Mouse (Mus musculus) embryonic fibroblast, embryonic 13.5 days (primary cell): ENCODE data around the gene Ptgr1. TPM values are rescaled to one million over a fixed set of nuclear protein-coding genes. Genes with fewer than 3 reads are reported as not detected.

ENCODE experiments used
- H3K27ac ChIP-seq: 2 replicates; pipeline ENCODE4 v1.5.1; 2012; ENCODE audit warnings: low read length, control low read depth, inconsistent platforms; ENCODE audit not compliant: insufficient read depth
- H3K4me1 ChIP-seq: 2 replicates; pipeline ENCODE4 v1.6.1; 2011; ENCODE audit warnings: low read length; ENCODE audit not compliant: control insufficient read depth, insufficient read depth
- H3K4me3 ChIP-seq: 2 replicates; pipeline ENCODE4 v1.5.1; 2011; ENCODE audit warnings: mild to moderate bottlenecking, control low read depth, low read length; ENCODE audit not compliant: insufficient read depth
- CTCF ChIP-seq: IDR thresholded peaks from 2 replicates; pipeline ENCODE4 v1.5.1; 2011; ENCODE audit warnings: mild to moderate bottlenecking, control low read depth, low read length, moderate library complexity, borderline replicate concordance; ENCODE audit not compliant: insufficient read depth
- POLR2A ChIP-seq: IDR thresholded peaks from 2 replicates; pipeline ENCODE4 v1.6.1; 2011; ENCODE audit warnings: low read depth, mild to moderate bottlenecking, control low read depth, low read length, moderate library complexity
- polyA plus RNA-seq: library from polyadenylated mRNA; stranded (reverse); fragments of >200 nt; gene quantifications from 2 replicates; pipeline ENCODE4 v1.2.4, GENCODE M21; 2011; ENCODE audit warnings: low read depth; ENCODE audit not compliant: missing spikeins, insufficient read length

Gene Ptgr1
- 21.6 and 27.7 TPM in 2 replicates for polyA plus RNA-seq

DNA sequence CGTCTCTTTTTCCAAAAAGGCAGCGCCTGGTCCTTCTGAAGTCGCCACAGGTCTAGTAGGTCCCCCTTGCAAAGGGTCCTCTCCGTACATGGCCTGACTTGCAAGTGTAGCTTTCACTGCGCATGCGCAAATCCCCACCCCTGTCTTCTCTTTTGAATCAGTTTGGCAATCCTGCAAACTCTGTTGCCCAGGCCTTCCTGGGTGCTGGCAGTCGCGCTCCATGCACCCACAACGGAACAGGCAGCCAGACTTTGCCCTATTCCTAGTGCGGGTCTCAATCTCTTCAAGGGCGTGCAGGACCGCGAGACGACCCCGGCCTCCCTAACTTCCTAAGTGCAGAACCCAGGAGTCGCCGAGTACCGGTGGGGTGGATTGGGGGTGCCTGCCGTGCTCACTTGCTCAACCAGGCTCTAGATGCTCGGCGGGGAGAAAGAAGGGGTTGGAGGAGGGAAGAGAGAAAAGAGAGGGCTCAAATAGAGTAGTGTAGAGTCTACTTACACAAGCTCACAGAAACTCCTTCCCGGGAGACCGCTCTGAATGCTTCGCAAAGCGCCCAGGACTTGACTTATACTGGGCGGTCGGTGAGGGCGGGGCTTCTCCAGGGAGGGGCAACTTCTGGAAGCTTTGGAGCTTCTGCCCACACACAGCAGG, at the start of gene Ptgr1:
Gene Ptgr1 (minus strand): TSS at position 580 of the 651 bp plus-strand sequence.
- TF ChIP-seq POLR2A (peak; percentile 78), CTCF (no peak)
- no peak within 1 kb of the TSS for H3K27ac ChIP-seq
- no peaks in the 10 kb centered on the region for H3K4me1 ChIP-seq
- H3K4me3 ChIP-seq: peak within 1 kb of the TSS; percentile 73

DNA sequence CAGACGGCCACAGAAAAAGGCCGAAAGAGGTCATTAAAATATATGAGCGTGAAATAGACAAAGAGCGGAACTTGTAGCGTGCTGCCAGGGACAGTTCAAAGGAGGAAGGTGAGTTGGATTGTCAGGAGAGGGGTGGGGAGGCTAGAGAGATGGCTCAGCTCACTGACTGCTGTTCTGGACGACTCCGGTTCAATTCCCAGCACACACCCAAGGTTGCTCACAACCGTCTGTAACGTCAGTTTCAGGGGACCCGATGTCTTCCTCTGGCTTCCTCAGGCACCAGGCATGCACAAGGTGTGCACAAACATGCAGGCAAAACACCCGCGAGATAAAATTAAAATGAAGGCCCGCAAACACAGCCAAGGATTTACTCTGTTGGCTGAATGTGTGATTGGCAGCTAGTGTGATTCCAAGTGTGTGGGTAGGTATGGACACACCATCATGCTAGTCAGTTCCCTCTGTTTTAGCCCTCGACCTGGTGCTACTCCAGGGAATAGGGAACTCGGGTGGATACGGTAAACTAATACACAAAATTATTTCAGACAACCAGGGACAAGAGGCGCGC, 48.9 kb upstream of the Ptgr1 start:
- Histone ChIP-seq H3K27ac (no peak overlapping the region), H3K4me3 (peak overlapping the region; percentile 60), H3K4me1 (no peaks in the 10 kb centered on the region)
- TF ChIP-seq POLR2A (no peak), CTCF (no peak)

DNA sequence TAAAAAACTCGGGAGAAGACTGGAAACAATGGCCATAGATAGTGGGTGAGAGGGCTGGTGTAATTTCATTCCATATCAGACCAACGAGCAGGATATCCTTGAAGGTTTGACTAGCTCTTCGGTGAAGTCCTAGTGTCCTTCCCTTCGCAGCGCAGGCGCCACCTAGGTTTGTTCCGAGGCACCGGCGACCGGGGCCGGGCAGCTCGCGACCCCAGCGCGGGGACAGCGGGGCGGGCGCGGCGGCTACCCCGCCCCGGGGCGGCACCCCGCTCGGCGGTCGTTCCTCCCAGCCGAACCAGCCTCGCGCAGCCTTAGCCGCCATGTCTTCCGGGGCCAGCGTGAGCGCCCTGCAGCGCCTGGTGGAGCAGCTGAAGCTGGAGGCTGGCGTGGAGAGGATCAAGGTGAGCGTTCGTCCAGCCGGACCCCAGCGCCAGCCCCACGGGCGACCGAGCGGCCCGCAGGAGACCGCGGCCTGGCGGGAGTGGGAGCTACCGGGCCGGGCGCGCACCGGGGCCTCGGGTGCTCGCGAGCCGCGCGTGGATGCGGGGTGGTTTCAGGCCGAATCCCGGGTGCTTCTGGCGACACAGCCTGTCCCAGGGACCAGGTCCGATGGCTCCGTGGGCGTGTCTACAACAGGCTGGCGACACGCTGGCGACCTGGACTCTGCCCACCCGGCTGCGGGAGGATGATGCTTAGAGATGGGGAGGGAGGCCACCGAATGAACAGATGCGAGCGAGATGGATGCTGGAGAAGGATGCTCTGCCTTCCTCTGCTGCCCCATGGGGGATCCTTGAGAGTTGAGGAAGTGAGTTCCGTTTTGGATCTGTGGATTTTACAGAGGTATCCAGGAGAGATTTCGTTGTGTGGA, 48.2 kb upstream of the Ptgr1 start, which contains the start of gene Gng10:
Gene Gng10 (plus strand): TSS at position 171 of the 868 bp plus-strand sequence.
- peak within 1 kb of the TSS; percentile 60 for H3K4me3 ChIP-seq
- no peaks in the 10 kb centered on the region for H3K4me1 ChIP-seq
- peak within 1 kb of the TSS; percentile 28; the same call in 1 of the 2 replicates for H3K27ac ChIP-seq
- TF ChIP-seq CTCF (no peak), POLR2A (peak; percentile 81)

DNA sequence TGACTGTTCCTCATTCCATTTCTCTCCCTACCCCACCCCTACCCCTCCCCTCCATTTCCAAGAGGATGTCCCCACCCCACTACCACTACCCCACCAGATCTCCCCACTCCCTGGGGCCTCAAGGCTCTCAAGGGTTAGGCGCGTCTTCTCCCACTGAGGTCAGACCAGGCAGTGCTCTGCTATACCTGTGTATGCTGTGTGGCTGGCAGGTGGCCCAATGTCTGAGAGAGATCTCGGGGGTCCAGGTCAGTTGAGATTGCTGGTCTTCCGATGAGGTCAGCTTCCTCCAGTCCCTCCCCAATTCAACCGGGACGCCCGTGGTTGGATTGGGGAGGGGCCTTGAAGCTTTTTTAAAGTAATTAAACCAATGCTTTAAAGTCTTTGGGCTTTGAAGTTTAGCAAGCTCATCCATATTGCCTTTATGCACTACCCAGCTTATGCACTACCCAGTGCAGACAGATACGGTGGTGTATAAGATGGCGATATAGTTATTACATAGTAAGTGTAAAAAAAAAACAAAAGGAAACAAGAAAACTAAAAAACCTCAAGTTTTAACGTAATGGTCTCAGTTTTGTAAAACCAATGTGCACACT, 47.5 kb upstream of the Ptgr1 start:
- Histone ChIP-seq H3K4me1 (no peaks in the 10 kb centered on the region), H3K27ac (no peak overlapping the region), H3K4me3 (peak overlapping the region; percentile 60)
- no peak for TF ChIP-seq CTCF
- no peak for TF ChIP-seq POLR2A

DNA sequence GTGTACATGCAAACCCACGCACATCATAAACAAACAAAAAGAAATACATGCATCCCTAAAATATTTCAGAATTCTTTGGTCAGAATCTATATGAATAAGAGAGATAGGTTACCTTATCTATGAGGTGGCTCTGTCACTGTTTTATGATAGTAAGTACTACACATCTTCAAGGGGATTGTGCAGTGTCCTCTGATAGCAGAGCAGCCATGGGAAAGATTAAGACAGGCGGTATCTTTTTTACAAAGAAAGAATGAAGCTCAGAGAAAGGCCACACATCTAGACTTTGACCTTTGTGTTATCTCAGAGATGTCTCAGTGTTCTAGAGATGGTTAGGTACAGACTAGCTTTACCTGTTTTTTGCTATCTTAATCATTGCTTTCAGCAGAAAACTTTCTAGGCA, 30.0 kb upstream of the Ptgr1 start:
- Histone ChIP-seq H3K27ac (no peak overlapping the region), H3K4me1 (no peaks in the 10 kb centered on the region), H3K4me3 (no peak overlapping the region)
- TF ChIP-seq POLR2A: no peak
- TF ChIP-seq CTCF: no peak

DNA sequence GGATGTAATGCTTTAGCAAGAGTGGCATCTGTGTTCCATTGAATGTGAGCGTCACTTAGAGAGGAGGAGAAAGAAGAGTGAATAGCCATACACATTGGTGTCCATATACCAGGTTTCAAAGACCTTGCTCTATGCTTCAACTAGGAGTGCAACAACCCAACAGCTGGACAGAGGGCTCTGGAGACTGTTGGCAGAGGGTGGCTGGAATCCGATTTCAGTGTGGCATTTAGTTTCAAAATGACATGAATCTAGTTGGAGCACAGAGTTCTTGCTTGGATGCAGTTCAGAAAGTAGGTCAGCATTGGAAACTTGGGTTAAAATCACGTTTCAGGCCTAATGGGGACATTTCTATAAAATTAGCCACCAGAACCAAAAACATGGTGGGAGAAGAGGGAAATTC, 28.3 kb upstream of the Ptgr1 start:
- no peak overlapping the region for H3K4me3 ChIP-seq
- TF ChIP-seq POLR2A: no peak
- TF ChIP-seq CTCF: no peak
- no peaks in the 10 kb centered on the region for H3K4me1 ChIP-seq
- no peak overlapping the region for H3K27ac ChIP-seq

DNA sequence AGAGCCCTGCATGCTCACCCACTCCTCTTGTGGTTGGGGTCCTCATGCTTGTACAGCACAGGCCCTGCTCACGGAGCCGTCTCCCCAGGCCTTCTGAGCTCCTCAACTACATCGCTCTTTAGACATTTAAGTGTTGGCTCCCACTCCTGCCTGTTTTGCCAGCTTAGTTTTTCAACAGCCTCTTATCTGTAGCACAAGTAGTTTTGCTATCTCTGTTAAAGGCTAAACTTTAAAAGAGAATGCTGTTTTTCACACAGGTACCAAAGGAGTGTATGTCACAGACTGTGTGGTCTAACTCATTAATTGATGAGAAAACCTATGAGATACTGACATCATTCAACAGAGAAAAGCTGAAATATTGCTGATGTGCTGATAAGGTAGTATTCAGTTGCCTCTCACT, 24.5 kb upstream of the Ptgr1 start:
- no peak for TF ChIP-seq POLR2A
- TF ChIP-seq CTCF: no peak
- Histone ChIP-seq H3K4me1 (peaks cover 10% of the 10 kb centered on the region), H3K27ac (no peak overlapping the region), H3K4me3 (no peak overlapping the region)

DNA sequence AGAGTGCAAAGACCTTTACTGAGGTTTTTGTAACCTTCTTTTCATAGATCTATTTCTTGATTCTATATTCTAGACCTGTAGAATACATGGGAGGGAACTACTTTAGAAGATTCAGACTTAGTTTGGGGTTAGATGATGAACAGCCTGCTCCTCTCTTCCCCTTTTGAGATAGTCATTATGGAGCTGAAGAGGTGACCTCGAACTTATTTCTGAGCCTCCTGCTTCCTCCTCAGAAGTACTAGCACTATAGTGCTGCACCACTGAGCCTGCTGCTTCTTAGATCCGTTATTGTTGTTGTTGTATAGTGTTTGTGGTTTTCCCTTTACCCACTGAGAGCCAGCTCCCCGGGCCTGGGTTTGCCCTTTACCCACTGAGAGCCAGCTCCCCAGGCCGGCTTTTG, 22.8 kb upstream of the Ptgr1 start:
- Histone ChIP-seq H3K4me1 (peaks cover 13% of the 10 kb centered on the region), H3K27ac (no peak overlapping the region), H3K4me3 (no peak overlapping the region)
- TF ChIP-seq CTCF (no peak), POLR2A (no peak)

DNA sequence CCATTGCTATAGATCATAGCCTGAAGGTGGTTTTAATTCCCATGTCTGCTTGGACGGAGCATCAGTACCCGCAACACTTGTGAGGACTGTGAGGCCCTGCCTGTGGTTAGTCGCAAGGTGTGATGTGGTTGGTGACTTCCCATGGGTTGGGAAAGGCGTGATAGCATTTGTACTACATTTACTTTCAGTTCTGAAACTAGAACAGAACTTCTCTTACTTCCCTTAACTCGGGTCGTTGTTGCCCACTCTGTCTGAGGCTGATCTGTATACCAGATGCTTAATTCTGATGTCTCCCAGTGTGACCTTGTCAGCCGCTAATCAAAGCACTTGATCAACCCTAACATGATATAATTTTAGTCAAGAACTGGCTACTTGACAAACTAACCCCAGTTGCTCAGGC, 22.3 kb upstream of the Ptgr1 start:
- TF ChIP-seq CTCF (no peak), POLR2A (no peak)
- H3K4me1 ChIP-seq: peaks cover 13% of the 10 kb centered on the region
- no peak overlapping the region for H3K4me3 ChIP-seq
- H3K27ac ChIP-seq: no peak overlapping the region

DNA sequence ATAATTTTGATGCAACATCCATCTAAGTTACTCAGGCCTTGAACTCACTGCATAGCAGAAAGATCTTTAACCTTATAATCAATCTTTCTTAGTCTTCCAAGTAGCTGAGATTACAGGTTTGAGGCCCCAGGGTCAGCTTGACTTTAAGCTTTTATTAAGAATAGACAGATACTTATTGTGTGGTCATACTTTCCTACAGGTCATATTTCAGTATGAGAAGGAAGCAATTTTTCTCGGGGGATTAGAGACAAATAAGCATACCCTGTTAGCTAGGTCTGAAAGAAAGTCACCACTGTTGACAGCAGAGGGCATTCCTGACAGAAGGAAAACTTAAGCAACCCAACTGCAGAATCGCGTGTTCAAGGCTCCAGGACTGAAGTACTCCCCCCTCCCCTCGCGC, 21.1 kb upstream of the Ptgr1 start:
- Histone ChIP-seq H3K27ac (no peak overlapping the region), H3K4me3 (no peak overlapping the region), H3K4me1 (peaks cover 13% of the 10 kb centered on the region)
- no peak for TF ChIP-seq POLR2A
- no peak for TF ChIP-seq CTCF

DNA sequence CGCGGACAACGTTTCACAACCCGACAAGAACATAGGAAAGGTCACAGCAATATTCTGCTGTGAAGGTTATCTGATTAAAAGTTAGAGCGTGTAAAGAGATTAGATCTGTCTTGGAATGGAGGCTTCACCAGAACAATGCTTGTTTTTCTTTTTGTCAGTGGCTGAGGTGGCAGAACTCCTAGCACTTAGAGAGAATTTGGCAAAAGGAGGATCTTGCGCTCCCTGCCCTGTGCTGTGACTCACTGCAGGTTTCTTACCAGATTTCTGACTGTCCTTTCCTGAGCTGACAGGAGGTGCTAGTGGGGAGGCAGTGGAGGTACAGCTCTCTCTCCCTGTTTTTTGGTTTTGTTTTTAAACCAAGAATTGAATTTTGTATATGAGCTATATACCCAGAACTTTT, 20.1 kb upstream of the Ptgr1 start:
- TF ChIP-seq POLR2A: no peak
- Histone ChIP-seq H3K27ac (no peak overlapping the region), H3K4me3 (no peak overlapping the region), H3K4me1 (peaks cover 13% of the 10 kb centered on the region)
